In the genomic region with DNA sequence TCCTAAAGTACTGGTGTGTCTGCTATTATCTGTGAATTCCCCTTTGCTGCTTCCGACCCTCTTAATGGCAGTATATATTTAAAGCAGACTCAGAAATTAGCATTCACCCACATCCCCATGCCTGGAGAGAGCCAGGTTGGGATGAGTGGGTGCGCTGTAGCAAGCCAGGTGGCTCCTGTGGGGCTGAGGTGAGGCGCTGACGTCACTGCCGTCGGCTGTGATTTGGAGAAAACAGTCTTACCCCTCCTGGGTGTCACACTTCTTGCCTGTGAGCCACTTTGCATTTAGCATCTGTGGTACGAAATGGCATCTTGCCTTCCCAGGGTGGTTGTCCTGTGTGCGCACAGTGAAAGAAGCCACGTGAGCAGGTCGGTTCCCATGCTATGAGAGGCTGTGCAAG, we compare ENCODE assay signal across 21 mouse cellular contexts.
DNase-seq lines count a peak whose midpoint lies in the region; ATAC-seq lines count a peak whose summit lies in the region.
"Had no signal": no experiment of that assay in that cellular context is flagged by ENCODE, and none has a peak within 500 bp of the region (broad histone marks: within the 10 kb centered on the region; RNA-seq: fewer than 3 reads in every experiment).

No protein-coding gene starts in this region.

- no peak for DNase-seq in frontal cortex, postnatal 14 days (ENCODE audit: low spot score in 2 of 2)
- peak; percentile 31 for DNase-seq in right cerebral cortex, adult 18-20 months
- DNase-seq in right cerebral cortex, postnatal 10 days (ENCODE audit: low spot score in 2 of 2): no peak
- DNase-seq in brain, adult 2 months (ENCODE audit: low read depth, low spot score): peak; percentile 69
- DNase-seq: adrenal gland, adult 8-10 months; adrenal gland, postnatal 14 days; adrenal gland, postnatal 36 days; B cell, adult 2 months; cerebellum, adult 11-12 months; cerebellum, adult 2 months; cerebellum, adult 9-10 months; cerebellum, postnatal 10 days; cerebellum, postnatal 25 days; forebrain, postnatal 0 days had no signal

- peak; percentile 59 for ATAC-seq in frontal cortex, adult (ENCODE audit: low TSS enrichment)
- no peak for ATAC-seq in cerebellum, adult (ENCODE audit: insufficient number of reproducible peaks, low FRiP score, low TSS enrichment)
- ATAC-seq: activated CD4-positive, CD25-positive, alpha-beta regulatory T cell, adult 4 months; CD4-positive, CD25-positive, alpha-beta regulatory T cell, adult 4 months; forebrain, embryonic 13.5 days; forebrain, embryonic 15.5 days; forebrain, postnatal 0 days; Patski had no signal

Comparison
In these comparisons a context has a peak if more than half of its experiments do, and no peak if none do; other contexts are left out.
1. DNase-seq: peak in right cerebral cortex, adult 18-20 months (single experiment) and brain, adult 2 months (single experiment); none in frontal cortex, postnatal 14 days (0 of 2) and right cerebral cortex, postnatal 10 days (0 of 2).